Mouse (Mus musculus) kidney, postnatal 0 days (tissue): ENCODE measurements around the gene Srp54a. TPM values are rescaled to one million over a fixed set of nuclear protein-coding genes. Genes with fewer than 3 reads are reported as not detected.
A peak's percentile ranks its signal among the peaks of the same experiment; 100 is the strongest.
"Not testable (repeated sequence)": the region's sequence is repeated elsewhere in the genome, so short reads cannot be mapped to it uniquely, and the experiment has no call there.

Source experiments
- ATAC-seq: fragments of 200-750 bp; cut with Nextera tagmentation; replicated peaks from 2 replicates; pipeline ENCODE4 v1.8.0; 2017; ENCODE audit warnings: low read depth, moderate number of reproducible peaks, moderate TSS enrichment, moderate library complexity; ENCODE audit not compliant: low FRiP score
- DNase-seq: peaks from one replicate; pipeline ENCODE4 v3.0.0-alpha.2; 2016; ENCODE audit warnings: low spot score
- H3K27ac ChIP-seq: fragments of 300-500 bp; sonication (generic); 2 replicates; pipeline ENCODE4 v1.5.1; 2014; ENCODE audit warnings: mild to moderate bottlenecking
- H3K27me3 ChIP-seq: fragments of 300-500 bp; sonication (generic); 2 replicates; pipeline ENCODE4 v1.6.1; 2014; ENCODE audit warnings: low read length, mixed read lengths; ENCODE audit not compliant: insufficient read depth
- H3K36me3 ChIP-seq: fragments of 300-500 bp; sonication (generic); 2 replicates; pipeline ENCODE4 v1.6.1; 2014; ENCODE audit warnings: low read length, mixed read lengths; ENCODE audit not compliant: insufficient read depth
- H3K4me1 ChIP-seq: fragments of 300-500 bp; sonication (generic); replicated peaks from 2 replicates; pipeline ENCODE4 v1.6.1; 2014; ENCODE audit warnings: antibody characterized with exemption, low read length, mixed read lengths; ENCODE audit not compliant: insufficient read depth
- H3K4me2 ChIP-seq: fragments of 300-500 bp; sonication (generic); 2 replicates; pipeline ENCODE4 v1.6.1; 2014; ENCODE audit warnings: mild to moderate bottlenecking, low read length, moderate library complexity, mixed read lengths
- H3K4me3 ChIP-seq: fragments of 300-500 bp; sonication (generic); replicated peaks from 2 replicates; pipeline ENCODE4 v1.5.1; 2014; ENCODE audit warnings: low read depth, low read length
- H3K9ac ChIP-seq: fragments of 300-500 bp; sonication (generic); 2 replicates; pipeline ENCODE4 v1.6.1; 2014; ENCODE audit warnings: low read depth, low read length
- H3K9me3 ChIP-seq: fragments of 300-500 bp; sonication (generic); replicated peaks from 2 replicates; pipeline ENCODE4 v1.6.1; 2016; ENCODE audit warnings: low read length, inconsistent platforms, mixed read lengths
- CTCF ChIP-seq: IDR thresholded peaks from 2 replicates; pipeline ENCODE4 v1.5.1; 2016; ENCODE audit warnings: antibody characterized with exemption, low read depth, mild to moderate bottlenecking, moderate library complexity
- WGBS: fragments of 180-500 bp; shearing (Covaris S2); extraction: QIAGEN DNeasy Blood & Tissue Kit; methylation state at CpG from one replicate; pipeline ENCODE4 v1.1.7; 2014; 5-methylcytosine and 5-hydroxymethylcytosine counted together
- polyA plus RNA-seq: library from polyadenylated mRNA; unstranded; fragments of >200 nt; fragmentation: Nextera tagmentation; extraction: Ambion mirVana; gene quantifications from 2 replicates; pipeline ENCODE4 v1.2.1, GENCODE M21; 2015

Srp54a gene
- polyA plus RNA-seq, result 137 and 157 TPM in 2 replicates

DNA sequence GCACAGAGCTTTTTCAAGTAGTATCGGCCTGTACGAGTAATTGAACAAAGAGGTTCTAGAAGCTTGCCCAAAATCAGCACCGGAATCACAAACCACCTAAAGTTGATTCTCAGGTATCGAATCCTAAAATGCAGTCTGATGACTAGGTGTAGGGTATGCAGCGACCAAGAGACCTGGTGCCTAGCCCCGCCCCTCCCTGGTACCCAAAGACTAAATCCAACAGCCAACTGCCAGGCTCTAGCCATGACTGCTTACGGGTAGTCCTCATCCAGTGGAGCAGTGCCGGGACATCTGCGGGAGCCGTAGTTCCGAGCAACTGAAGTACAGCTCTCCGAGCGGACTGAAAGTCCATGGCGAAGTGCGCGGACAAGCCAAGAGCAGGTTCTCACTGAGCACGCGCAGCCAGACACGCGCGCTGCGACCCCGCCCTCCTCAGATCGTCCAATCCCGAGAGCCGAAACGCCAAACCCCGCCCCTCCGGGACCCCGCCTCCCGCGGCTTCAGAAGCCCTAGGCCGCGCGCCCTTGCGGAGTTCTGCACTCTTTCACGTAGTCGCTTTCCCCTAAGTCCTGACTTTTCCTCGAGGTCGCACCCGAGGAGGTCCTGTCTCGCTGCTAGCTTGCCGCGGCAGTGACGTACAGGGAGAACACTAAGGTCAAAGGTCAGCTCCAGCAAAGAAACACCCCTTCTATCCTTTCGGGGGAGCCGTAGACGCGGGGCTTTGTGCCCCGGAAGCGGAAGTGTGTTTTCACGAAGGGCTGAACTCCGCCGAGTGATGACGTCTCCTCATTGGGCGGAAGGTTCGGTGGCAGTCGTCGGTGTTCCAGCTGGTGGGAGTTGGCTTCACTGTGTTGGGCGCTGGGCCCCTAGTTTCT is at the start of gene Srp54a, which contains the start of gene 2700097O09Rik:
TSS of gene Srp54a (plus strand) at position 537 of the 875 bp plus-strand sequence.
TSS of gene 2700097O09Rik (minus strand) at position 385 of the 875 bp plus-strand sequence.
- not testable (repeated sequence) for H3K27me3 ChIP-seq, H3K9me3 ChIP-seq, H3K36me3 ChIP-seq, H3K4me1 ChIP-seq
- H3K9ac ChIP-seq, result peak within 1 kb of the TSS; percentile 77
- H3K4me2 ChIP-seq, result peak within 1 kb of the TSS; percentile 57
- H3K4me3 ChIP-seq, result peak within 1 kb of the TSS; percentile 55
- peak within 1 kb of the TSS; percentile 89 for H3K27ac ChIP-seq
- under 1% methylated on average over 58 of the region's 60 CpGs for WGBS
- ATAC-seq, result peak; percentile 98
- DNase-seq, result peak; percentile 96

- no peaks in the 10 kb centered on the region for H3K27me3 ChIP-seq
- H3K4me1 ChIP-seq, result no peaks in the 10 kb centered on the region
- H3K9ac ChIP-seq, result no peak overlapping the region
- no peak overlapping the region for H3K27ac ChIP-seq
- no peak for DNase-seq
- H3K4me3 ChIP-seq, result no peak overlapping the region
- WGBS, result 48% methylated on average over 15 of the region's 15 CpGs
- TF ChIP-seq CTCF, result no peak
- peaks cover 4% of the 10 kb centered on the region; the same call in 1 of the 2 replicates for H3K36me3 ChIP-seq
- no peak for ATAC-seq
- H3K4me2 ChIP-seq, result 0 out of 2 replicates have a peak overlapping the region, but pooled peaks have one; percentile 18
- H3K9me3 ChIP-seq, result no peaks in the 10 kb centered on the region
These were observed 39.1 kb upstream of the Srp54a start for GRCm38 (mm10) chr12:55041011-55041410.

DNA sequence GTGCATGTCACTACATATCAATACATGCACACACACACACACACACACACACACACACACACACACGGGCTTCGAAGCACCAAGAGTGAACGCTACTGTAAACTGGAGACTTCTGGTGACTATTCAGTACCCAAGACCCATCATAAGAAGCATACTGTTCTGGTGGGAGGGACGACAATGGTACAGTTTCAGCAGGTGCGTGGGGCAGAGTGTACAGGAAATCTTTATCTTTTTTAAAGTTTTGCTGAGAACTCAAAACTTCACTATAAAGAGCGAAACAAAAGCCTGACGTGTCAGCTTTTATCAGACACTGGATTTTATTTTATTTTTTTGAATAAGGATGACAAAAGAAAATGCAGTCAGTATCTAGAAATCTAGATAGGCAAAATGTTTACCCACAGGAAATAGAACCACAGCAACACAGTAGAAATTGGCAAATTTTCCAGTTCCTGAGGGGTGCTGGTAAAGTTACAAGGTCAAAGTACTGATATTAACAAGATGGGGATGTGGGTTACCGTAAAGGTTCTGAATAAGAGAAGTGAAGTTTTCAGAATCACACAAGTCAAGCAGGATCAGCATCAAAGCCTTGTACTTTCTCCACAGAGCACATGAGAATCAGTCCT is 30.2 kb upstream of the Srp54a start:
- WGBS, result 92% methylated on average over 8 of the region's 8 CpGs
- Histone ChIP-seq H3K27ac (no peak overlapping the region), H3K4me1 (no peaks in the 10 kb centered on the region), H3K4me3 (no peak overlapping the region), H3K36me3 (peaks cover 17% of the 10 kb centered on the region; the same call in 1 of the 2 replicates), H3K9me3 (no peaks in the 10 kb centered on the region), H3K27me3 (no peaks in the 10 kb centered on the region), H3K9ac (no peak overlapping the region), H3K4me2 (no peak overlapping the region)
- DNase-seq (no peak), ATAC-seq (no peak)
- no peak for TF ChIP-seq CTCF

- no peak overlapping the region for H3K4me3 ChIP-seq
- H3K9me3 ChIP-seq, result no peaks in the 10 kb centered on the region
- DNase-seq (no peak), ATAC-seq (no peak)
- 0 out of 2 replicates have a peak, but pooled peaks cover 9% of the 10 kb centered on the region for H3K36me3 ChIP-seq
- no peak overlapping the region for H3K4me2 ChIP-seq
- WGBS, result 92% methylated on average over 8 of the region's 8 CpGs
- TF ChIP-seq CTCF, result no peak
- H3K4me1 ChIP-seq, result no peaks in the 10 kb centered on the region
- H3K9ac ChIP-seq, result no peak overlapping the region
- no peak overlapping the region for H3K27ac ChIP-seq
- H3K27me3 ChIP-seq, result no peaks in the 10 kb centered on the region
These were observed 28.6 kb upstream of the Srp54a start for GRCm38 (mm10) chr12:55051210-55052173.

- no peak for TF ChIP-seq CTCF
- WGBS, result 91% methylated on average over 7 of the region's 7 CpGs
These were observed 26.8 kb upstream of the Srp54a start for GRCm38 (mm10) chr12:55053267-55053666.

More at GRCm38 (mm10) chr12:55053267-55053666, 26.8 kb upstream of the Srp54a start:
- Histone ChIP-seq H3K4me1 (no peaks in the 10 kb centered on the region), H3K9me3 (no peaks in the 10 kb centered on the region), H3K9ac (no peak overlapping the region), H3K27me3 (no peaks in the 10 kb centered on the region), H3K36me3 (0 out of 2 replicates have a peak, but pooled peaks cover 9% of the 10 kb centered on the region), H3K4me2 (no peak overlapping the region), H3K4me3 (no peak overlapping the region), H3K27ac (no peak overlapping the region)
- ATAC-seq (no peak), DNase-seq (no peak)
